In the genomic region with DNA sequence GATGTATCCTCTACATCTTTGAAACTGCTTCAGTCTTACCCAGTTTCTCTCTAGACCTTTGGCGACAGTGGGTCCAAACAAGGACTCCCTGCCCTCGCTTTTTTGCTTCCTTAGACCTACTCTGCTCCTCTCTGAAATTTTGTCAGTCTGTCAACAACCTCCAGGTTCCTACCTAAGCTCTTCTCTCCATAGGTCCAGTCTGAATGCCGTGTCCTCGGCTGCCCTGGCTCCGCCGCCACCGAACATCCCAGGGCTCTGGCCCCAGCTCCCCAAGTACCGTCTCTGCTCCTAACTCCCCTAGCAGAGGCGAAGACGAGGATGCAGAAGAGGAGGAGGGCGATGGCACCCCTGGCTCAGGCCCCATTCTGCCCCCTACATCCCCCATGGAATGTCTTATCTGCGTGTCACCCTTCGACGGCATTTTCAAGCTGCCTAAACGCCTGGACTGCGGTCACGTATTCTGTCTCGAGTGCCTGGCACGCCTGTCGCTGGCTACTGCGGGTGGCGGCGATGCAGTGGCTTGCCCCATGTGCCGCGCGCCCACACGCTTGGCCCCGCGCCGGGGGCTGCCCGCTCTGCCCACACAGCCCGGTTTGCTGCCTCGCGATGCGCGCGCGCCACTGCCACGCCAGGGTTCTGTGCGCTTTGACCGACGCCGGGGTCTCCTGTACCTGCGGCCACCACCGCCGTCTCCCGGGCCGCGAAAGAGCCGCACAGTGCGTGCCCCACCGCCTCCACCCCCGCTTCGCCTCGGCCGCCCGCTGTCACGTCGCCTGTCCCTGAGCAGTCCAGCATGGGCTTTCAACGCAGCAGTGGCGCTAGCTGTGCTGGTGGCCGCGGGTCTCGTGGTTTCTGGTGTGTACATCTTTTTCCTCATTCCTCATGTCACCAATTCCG, we compare ENCODE assay signal across 8 mouse cellular contexts. TPM values are rescaled to one million over a fixed set of nuclear protein-coding genes. Genes with fewer than 3 reads are reported as not detected.
DNase-seq lines count a peak whose midpoint lies in the region; ATAC-seq and TF ChIP-seq lines count a peak whose summit lies in the region.

No protein-coding gene starts in this region.

- H3K4me3 ChIP-seq in heart, embryonic 10.5 days = peak overlapping the region; percentile 62
- H3K4me3 ChIP-seq in embryonic facial prominence, embryonic 11.5 days (ENCODE audit: low read depth, low read length) = peak overlapping the region; percentile 26
- H3K4me3 ChIP-seq in hindbrain, embryonic 12.5 days = peak overlapping the region; percentile 26
- peak overlapping the region in 1 of 2 experiments; percentile 28; a peak in 1 of 4 replicates for H3K4me3 ChIP-seq in liver, embryonic 14.5 days (ENCODE audit: insufficient read depth in 1 of 2, low read depth in 2 of 2, low read length in 2 of 2)
- H3K4me3 ChIP-seq in neural tube, embryonic 12.5 days = peak overlapping the region; percentile 27; the same call in 1 of the 2 replicates

- no peaks in the 10 kb centered on the region for H3K9me3 ChIP-seq in heart, embryonic 10.5 days
- H3K9me3 ChIP-seq in embryonic facial prominence, embryonic 11.5 days (replicated peaks; ENCODE audit: control insufficient read depth, low read length) = no peaks in the 10 kb centered on the region
- H3K9me3 ChIP-seq in hindbrain, embryonic 12.5 days (replicated peaks) = no peaks in the 10 kb centered on the region
- H3K9me3 ChIP-seq in liver, embryonic 14.5 days (ENCODE audit: control insufficient read depth, low read length) = no peaks in the 10 kb centered on the region
- no peaks in the 10 kb centered on the region for H3K9me3 ChIP-seq in neural tube, embryonic 12.5 days

- intact Hi-C loops in heart, postnatal 25 days (cut with DNase I) = no loop called here

- no peak for DNase-seq in heart, embryonic 10.5 days (ENCODE audit: low spot score)
- no peak for DNase-seq in heart, postnatal 25 days (ENCODE audit: low spot score)
- DNase-seq in Patski (ENCODE audit: low read depth, low spot score) = no peak
- peak; percentile 30 for DNase-seq in embryonic facial prominence, embryonic 11.5 days (ENCODE audit: low spot score)
- no peak for DNase-seq in liver, embryonic 14.5 days (ENCODE audit: low read depth in 3 of 3, low spot score in 3 of 3)
- DNase-seq in spleen, postnatal 36 days (ENCODE audit: low spot score in 2 of 2) = no peak

- CTCF ChIA-PET in Patski (lab: Charles Lee) = no interaction called here

- no peak for TF ChIP-seq EP300 in liver, embryonic 14.5 days (IDR thresholded peaks at IDR 0.05; ENCODE audit: low read depth)

- peak overlapping the region; percentile 56 for H3K9ac ChIP-seq in embryonic facial prominence, embryonic 11.5 days (replicated peaks; ENCODE audit: low read length)
- H3K9ac ChIP-seq in hindbrain, embryonic 12.5 days = peak overlapping the region; percentile 61
- H3K9ac ChIP-seq in liver, embryonic 14.5 days (replicated peaks) = no peak overlapping the region
- peak overlapping the region; percentile 44 for H3K9ac ChIP-seq in neural tube, embryonic 12.5 days

- TF ChIP-seq CTCF in Patski (IDR thresholded peaks at IDR 0.05) = no peak
- TF ChIP-seq CTCF in liver, embryonic 14.5 days (IDR thresholded peaks at IDR 0.05; ENCODE audit: low read depth) = no peak

- 3% methylated on average over 65 of the region's 65 CpGs for WGBS in heart, embryonic 10.5 days
- 4% methylated on average over 65 of the region's 65 CpGs for WGBS in embryonic facial prominence, embryonic 11.5 days
- 4% methylated on average over 65 of the region's 65 CpGs for WGBS in hindbrain, embryonic 12.5 days
- whole genome bisulfite sequencing in liver, embryonic 14.5 days (ENCODE audit: insufficient replicate concordance) = 5% methylated on average over 65 of the region's 65 CpGs
- WGBS in neural tube, embryonic 12.5 days = 4% methylated on average over 65 of the region's 65 CpGs

- peak; percentile 49 for ATAC-seq in Patski
- peak; percentile 49 for ATAC-seq in embryonic facial prominence, embryonic 11.5 days (replicated peaks; ENCODE audit: insufficient number of reproducible peaks, low FRiP score, low TSS enrichment, low read depth)
- ATAC-seq in hindbrain, embryonic 12.5 days (ENCODE audit: low FRiP score) = peak; percentile 38
- ATAC-seq in liver, embryonic 14.5 days (ENCODE audit: insufficient read depth) = peak; percentile 53
- peak; percentile 56 for ATAC-seq in neural tube, embryonic 12.5 days (ENCODE audit: low FRiP score, low read depth)

- H3K36me3 ChIP-seq in heart, embryonic 10.5 days = peaks cover 46% of the 10 kb centered on the region
- peaks cover 25% of the 10 kb centered on the region for H3K36me3 ChIP-seq in embryonic facial prominence, embryonic 11.5 days (replicated peaks; ENCODE audit: control insufficient read depth, insufficient read depth, low read depth, low read length)
- H3K36me3 ChIP-seq in hindbrain, embryonic 12.5 days = peaks cover 42% of the 10 kb centered on the region
- H3K36me3 ChIP-seq in liver, embryonic 14.5 days (replicated peaks; ENCODE audit: control insufficient read depth, insufficient read depth, low read depth) = peaks cover 40% of the 10 kb centered on the region
- peaks cover 50% of the 10 kb centered on the region for H3K36me3 ChIP-seq in neural tube, embryonic 12.5 days

- peaks cover 25% of the 10 kb centered on the region for H3K4me1 ChIP-seq in heart, embryonic 10.5 days
- peaks cover 4% of the 10 kb centered on the region; the same call in 1 of the 2 replicates for H3K4me1 ChIP-seq in embryonic facial prominence, embryonic 11.5 days (ENCODE audit: control insufficient read depth, insufficient read depth, low read length)
- H3K4me1 ChIP-seq in hindbrain, embryonic 12.5 days = peaks cover 15% of the 10 kb centered on the region
- H3K4me1 ChIP-seq in liver, embryonic 14.5 days (replicated peaks; ENCODE audit: control insufficient read depth in 2 of 2, insufficient read depth in 2 of 2, low read length in 1 of 2) = peaks cover 10 to 11% of the 10 kb centered on the region in 2 experiments
- H3K4me1 ChIP-seq in neural tube, embryonic 12.5 days = peaks cover 16% of the 10 kb centered on the region

- in situ Hi-C loops in Patski (cut with MboI; ENCODE audit: low pct_unique_long_range_greater_than_20kb) = no loop called here

- POLR2A ChIA-PET in Patski (lab: Charles Lee) = no interaction called here

- H3K27ac ChIP-seq in heart, embryonic 10.5 days = peak overlapping the region; percentile 69
- H3K27ac ChIP-seq in embryonic facial prominence, embryonic 11.5 days (replicated peaks; ENCODE audit: low read depth, low read length) = no peak overlapping the region
- no peak overlapping the region for H3K27ac ChIP-seq in hindbrain, embryonic 12.5 days
- no peak overlapping the region for H3K27ac ChIP-seq in liver, embryonic 14.5 days
- H3K27ac ChIP-seq in neural tube, embryonic 12.5 days = no peak overlapping the region

- peak overlapping the region; percentile 56 for H3K4me2 ChIP-seq in embryonic facial prominence, embryonic 11.5 days (ENCODE audit: low read depth, low read length)
- H3K4me2 ChIP-seq in hindbrain, embryonic 12.5 days (replicated peaks) = peak overlapping the region; percentile 50
- H3K4me2 ChIP-seq in liver, embryonic 14.5 days (ENCODE audit: low read depth) = peak overlapping the region; percentile 53
- H3K4me2 ChIP-seq in neural tube, embryonic 12.5 days (replicated peaks) = peak overlapping the region; percentile 57

- peaks cover 18% of the 10 kb centered on the region; the same call in 1 of the 2 replicates for H3K27me3 ChIP-seq in heart, embryonic 10.5 days (ENCODE audit: insufficient read depth, poor library complexity, severe bottlenecking)
- no peaks in the 10 kb centered on the region for H3K27me3 ChIP-seq in Patski
- peaks cover 9% of the 10 kb centered on the region for H3K27me3 ChIP-seq in embryonic facial prominence, embryonic 11.5 days (ENCODE audit: control insufficient read depth, insufficient read depth, low read length)
- peaks cover 39% of the 10 kb centered on the region for H3K27me3 ChIP-seq in hindbrain, embryonic 12.5 days
- peaks cover 8% of the 10 kb centered on the region; the same call in 1 of the 2 replicates for H3K27me3 ChIP-seq in liver, embryonic 14.5 days (ENCODE audit: control insufficient read depth, insufficient read depth, low read length)
- peaks cover 30% of the 10 kb centered on the region for H3K27me3 ChIP-seq in neural tube, embryonic 12.5 days (replicated peaks)

RNA-seq across cellular contexts. Expression of a gene that starts 0.7 kb away (rescaled TPM):
- polyA plus RNA-seq in heart, embryonic 10.5 days (2016; fragmentation: Nextera tagmentation; extraction: Ambion mirVana) = 1.1 TPM in 2 replicates
- total RNA-seq in heart, postnatal 25 days (2021) = under 1 TPM; 0.21 to 0.22 TPM
- 0.47 TPM for polyA plus RNA-seq in Patski (2021)
- polyA plus RNA-seq in embryonic facial prominence, embryonic 11.5 days (2014; fragmentation: Nextera tagmentation; extraction: Ambion mirVana) = 0.56 and 0.69 TPM in 2 replicates
- polyA plus RNA-seq in hindbrain, embryonic 12.5 days (2016; fragmentation: Nextera tagmentation; extraction: Ambion mirVana) = 0.63 and 0.72 TPM in 2 replicates
- polyA plus RNA-seq in liver, embryonic 14.5 days (2012; rRNA removed) = 0.55 TPM in 2 replicates
- polyA plus RNA-seq in liver, embryonic 14.5 days (2014; fragmentation: Nextera tagmentation; extraction: Ambion mirVana) = 0.09 and 0.15 TPM in 2 replicates
- 0.37 and 0.62 TPM in 2 replicates for polyA plus RNA-seq in neural tube, embryonic 12.5 days (2016; fragmentation: Nextera tagmentation; extraction: Ambion mirVana)

RNA-seq across cellular contexts. Expression of a gene that starts 5.9 kb away (rescaled TPM):
- 662 and 793 TPM in 2 replicates for polyA plus RNA-seq in heart, embryonic 10.5 days (2016; fragmentation: Nextera tagmentation; extraction: Ambion mirVana)
- 100 to 1,000 TPM; 507 to 542 TPM for total RNA-seq in heart, postnatal 25 days (2021)
- polyA plus RNA-seq in Patski (2021) = 905 TPM
- polyA plus RNA-seq in embryonic facial prominence, embryonic 11.5 days (2014; fragmentation: Nextera tagmentation; extraction: Ambion mirVana) = 950 and 1,039 TPM in 2 replicates
- 497 and 613 TPM in 2 replicates for polyA plus RNA-seq in hindbrain, embryonic 12.5 days (2016; fragmentation: Nextera tagmentation; extraction: Ambion mirVana)
- polyA plus RNA-seq in liver, embryonic 14.5 days (2012; rRNA removed) = 1,715 and 1,748 TPM in 2 replicates
- 863 and 876 TPM in 2 replicates for polyA plus RNA-seq in liver, embryonic 14.5 days (2014; fragmentation: Nextera tagmentation; extraction: Ambion mirVana)
- 583 and 619 TPM in 2 replicates for polyA plus RNA-seq in neural tube, embryonic 12.5 days (2016; fragmentation: Nextera tagmentation; extraction: Ambion mirVana)

RNA-seq across cellular contexts. Expression of a gene that starts 30.3 kb away (rescaled TPM):
- polyA plus RNA-seq in heart, embryonic 10.5 days (2016; fragmentation: Nextera tagmentation; extraction: Ambion mirVana) = 12.9 and 14.8 TPM in 2 replicates
- total RNA-seq in heart, postnatal 25 days (2021) = 1 to 10 TPM; 5.2 to 6.2 TPM
- 15.7 TPM for polyA plus RNA-seq in Patski (2021)
- 26.4 and 27.5 TPM in 2 replicates for polyA plus RNA-seq in embryonic facial prominence, embryonic 11.5 days (2014; fragmentation: Nextera tagmentation; extraction: Ambion mirVana)
- 13.0 and 14.5 TPM in 2 replicates for polyA plus RNA-seq in hindbrain, embryonic 12.5 days (2016; fragmentation: Nextera tagmentation; extraction: Ambion mirVana)
- 3.8 and 3.9 TPM in 2 replicates for polyA plus RNA-seq in liver, embryonic 14.5 days (2012; rRNA removed)
- 3.9 and 5.1 TPM in 2 replicates for polyA plus RNA-seq in liver, embryonic 14.5 days (2014; fragmentation: Nextera tagmentation; extraction: Ambion mirVana)
- polyA plus RNA-seq in neural tube, embryonic 12.5 days (2016; fragmentation: Nextera tagmentation; extraction: Ambion mirVana) = 12.0 and 12.5 TPM in 2 replicates

RNA-seq across cellular contexts. Expression of a gene that starts 37.7 kb away (rescaled TPM):
- 7.8 and 8.4 TPM in 2 replicates for polyA plus RNA-seq in heart, embryonic 10.5 days (2016; fragmentation: Nextera tagmentation; extraction: Ambion mirVana)
- 1 to 10 TPM; 3.2 to 4.6 TPM for total RNA-seq in heart, postnatal 25 days (2021)
- 7.9 TPM for polyA plus RNA-seq in Patski (2021)
- 7.9 and 8.9 TPM in 2 replicates for polyA plus RNA-seq in embryonic facial prominence, embryonic 11.5 days (2014; fragmentation: Nextera tagmentation; extraction: Ambion mirVana)
- 14.5 and 15.2 TPM in 2 replicates for polyA plus RNA-seq in hindbrain, embryonic 12.5 days (2016; fragmentation: Nextera tagmentation; extraction: Ambion mirVana)
- 1.7 and 1.8 TPM in 2 replicates for polyA plus RNA-seq in liver, embryonic 14.5 days (2012; rRNA removed)
- 2.0 and 2.4 TPM in 2 replicates for polyA plus RNA-seq in liver, embryonic 14.5 days (2014; fragmentation: Nextera tagmentation; extraction: Ambion mirVana)
- 11.6 and 12.1 TPM in 2 replicates for polyA plus RNA-seq in neural tube, embryonic 12.5 days (2016; fragmentation: Nextera tagmentation; extraction: Ambion mirVana)

RNA-seq across cellular contexts. Expression of a gene that starts 47.0 kb away (rescaled TPM):
- 3.1 TPM in 2 replicates for polyA plus RNA-seq in heart, embryonic 10.5 days (2016; fragmentation: Nextera tagmentation; extraction: Ambion mirVana)
- total RNA-seq in heart, postnatal 25 days (2021) = 1 to 10 TPM; 3.2 to 4.0 TPM
- 6.0 TPM for polyA plus RNA-seq in Patski (2021)
- 6.5 and 6.9 TPM in 2 replicates for polyA plus RNA-seq in embryonic facial prominence, embryonic 11.5 days (2014; fragmentation: Nextera tagmentation; extraction: Ambion mirVana)
- polyA plus RNA-seq in hindbrain, embryonic 12.5 days (2016; fragmentation: Nextera tagmentation; extraction: Ambion mirVana) = 6.2 and 6.4 TPM in 2 replicates
- polyA plus RNA-seq in liver, embryonic 14.5 days (2012; rRNA removed) = 0.49 and 0.54 TPM in 2 replicates
- polyA plus RNA-seq in liver, embryonic 14.5 days (2014; fragmentation: Nextera tagmentation; extraction: Ambion mirVana) = 0.39 and 1.0 TPM in 2 replicates
- 6.1 and 6.7 TPM in 2 replicates for polyA plus RNA-seq in neural tube, embryonic 12.5 days (2016; fragmentation: Nextera tagmentation; extraction: Ambion mirVana)
